Mouse (Mus musculus): ENCODE data around the gene Clk3. TPM values are rescaled to one million over a fixed set of nuclear protein-coding genes. Genes with fewer than 3 reads are reported as not detected.
A peak's percentile ranks its signal among the peaks of the same experiment; 100 is the strongest.

Gene Clk3
- 90.2 and 96.7 TPM in 2 replicates for polyA plus RNA-seq (2016; fragmentation: Nextera tagmentation; extraction: Ambion mirVana)

- ATAC-seq (ENCODE audit: low FRiP score): peak; percentile 56
- H3K27me3 ChIP-seq: peaks cover 4% of the 10 kb centered on the region; the same call in 1 of the 2 replicates
- peak within 1 kb of the TSS; percentile 78 for H3K4me3 ChIP-seq (replicated peaks)
- peak within 1 kb of the TSS; percentile 96 for H3K4me2 ChIP-seq
- peaks cover 12% of the 10 kb centered on the region for H3K36me3 ChIP-seq (replicated peaks)
- peaks cover 38% of the 10 kb centered on the region for H3K4me1 ChIP-seq
- H3K9me3 ChIP-seq: no peaks in the 10 kb centered on the region
- peak within 1 kb of the TSS; percentile 99 for H3K27ac ChIP-seq
- under 1% methylated on average over 93 of the region's 93 CpGs for WGBS
- peak within 1 kb of the TSS; percentile 93 for H3K9ac ChIP-seq
Measured at GRCm38 (mm10) chr9:57765364-57766351, at the start of gene Clk3. Gene Clk3 (minus strand): TSS chr9:57765860.

- H3K36me3 ChIP-seq (replicated peaks): no peaks in the 10 kb centered on the region
- no peaks in the 10 kb centered on the region for H3K9me3 ChIP-seq
- H3K27me3 ChIP-seq: no peaks in the 10 kb centered on the region
- H3K4me2 ChIP-seq: no peak overlapping the region
- no peak overlapping the region for H3K9ac ChIP-seq
- ATAC-seq (ENCODE audit: low FRiP score): no peak
- peaks cover 71% of the 10 kb centered on the region for H3K4me1 ChIP-seq
- H3K4me3 ChIP-seq (replicated peaks): no peak overlapping the region
- 53% methylated on average over 3 of the region's 3 CpGs for WGBS
- 0 out of 2 replicates have a peak overlapping the region, but pooled peaks have one; percentile 19 for H3K27ac ChIP-seq
Measured at GRCm38 (mm10) chr9:57814866-57815265, 49.2 kb upstream of the Clk3 start.

DNA sequence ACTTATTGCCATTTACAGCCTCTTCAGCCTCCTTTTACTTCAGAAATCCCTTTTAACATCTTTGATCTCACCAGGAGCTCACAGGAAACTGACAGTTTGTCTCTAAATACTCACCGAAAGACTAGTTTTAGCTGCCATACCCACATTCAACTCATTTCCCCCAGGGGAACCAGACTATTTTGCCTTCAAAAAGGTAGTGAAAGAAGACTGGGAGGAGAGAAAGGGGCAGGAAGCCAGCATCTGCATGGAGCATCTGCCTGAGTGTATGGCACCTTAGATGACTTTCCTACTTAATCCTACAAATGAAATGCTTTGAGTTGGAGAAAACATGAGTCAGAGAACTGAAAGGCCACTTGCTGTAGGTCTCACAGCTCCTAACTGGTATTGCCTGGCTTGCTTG is 48.4 kb upstream of the Clk3 start:
- Histone ChIP-seq H3K9ac (no peak overlapping the region), H3K4me3 (replicated peaks) (no peak overlapping the region), H3K4me2 (no peak overlapping the region), H3K9me3 (no peaks in the 10 kb centered on the region), H3K36me3 (replicated peaks) (no peaks in the 10 kb centered on the region), H3K4me1 (peaks cover 80% of the 10 kb centered on the region), H3K27ac (no peak overlapping the region), H3K27me3 (no peaks in the 10 kb centered on the region)
- ATAC-seq (ENCODE audit: low FRiP score): no peak
- 24% methylated on average over 1 of the region's 1 CpGs for WGBS

GRCm38 (mm10) chr9:57811793-57812733 is 46.4 kb upstream of the Clk3 start:
- no peaks in the 10 kb centered on the region for H3K9me3 ChIP-seq
- WGBS: 28% methylated on average over 8 of the region's 8 CpGs
- no peak overlapping the region for H3K9ac ChIP-seq
- H3K4me3 ChIP-seq (replicated peaks): no peak overlapping the region
- no peaks in the 10 kb centered on the region for H3K36me3 ChIP-seq (replicated peaks)
- H3K4me1 ChIP-seq: peaks cover 82% of the 10 kb centered on the region
- ATAC-seq (ENCODE audit: low FRiP score): peak; percentile 34
- H3K4me2 ChIP-seq: no peak overlapping the region
- H3K27me3 ChIP-seq: no peaks in the 10 kb centered on the region
- peak overlapping the region; percentile 69 for H3K27ac ChIP-seq

GRCm38 (mm10) chr9:57810691-57811090 is 45.0 kb upstream of the Clk3 start:
- Histone ChIP-seq H3K27me3 (no peaks in the 10 kb centered on the region), H3K4me2 (no peak overlapping the region), H3K9ac (no peak overlapping the region), H3K9me3 (no peaks in the 10 kb centered on the region), H3K36me3 (replicated peaks) (no peaks in the 10 kb centered on the region; the same call in 1 of the 2 replicates), H3K4me1 (peaks cover 82% of the 10 kb centered on the region), H3K27ac (0 out of 2 replicates have a peak overlapping the region, but pooled peaks have one; percentile 27), H3K4me3 (replicated peaks) (no peak overlapping the region)
- WGBS: 80% methylated on average over 3 of the region's 3 CpGs
- ATAC-seq (ENCODE audit: low FRiP score): no peak

GRCm38 (mm10) chr9:57808771-57809310 is 43.2 kb upstream of the Clk3 start:
- WGBS: 18% methylated on average over 5 of the region's 5 CpGs
- Histone ChIP-seq H3K9me3 (no peaks in the 10 kb centered on the region), H3K27me3 (no peaks in the 10 kb centered on the region), H3K27ac (peak overlapping the region; percentile 73), H3K4me1 (peaks cover 75% of the 10 kb centered on the region), H3K9ac (no peak overlapping the region), H3K4me2 (no peak overlapping the region), H3K4me3 (replicated peaks) (no peak overlapping the region), H3K36me3 (replicated peaks) (no peaks in the 10 kb centered on the region; the same call in 1 of the 2 replicates)
- peak; percentile 24; the same call in 1 of the 2 replicates for ATAC-seq (ENCODE audit: low FRiP score)

- H3K4me2 ChIP-seq: no peak overlapping the region
- no peaks in the 10 kb centered on the region for H3K27me3 ChIP-seq
- peaks cover 70% of the 10 kb centered on the region for H3K4me1 ChIP-seq
- no peak overlapping the region for H3K4me3 ChIP-seq (replicated peaks)
- no peaks in the 10 kb centered on the region for H3K9me3 ChIP-seq
- no peak overlapping the region for H3K27ac ChIP-seq
- H3K36me3 ChIP-seq (replicated peaks): peaks cover under 1% of the 10 kb centered on the region; the same call in 1 of the 2 replicates
- WGBS: 73% methylated on average over 4 of the region's 4 CpGs
- no peak for ATAC-seq (ENCODE audit: low FRiP score)
- H3K9ac ChIP-seq: no peak overlapping the region
Measured at GRCm38 (mm10) chr9:57807174-57807651, 41.6 kb upstream of the Clk3 start.

DNA sequence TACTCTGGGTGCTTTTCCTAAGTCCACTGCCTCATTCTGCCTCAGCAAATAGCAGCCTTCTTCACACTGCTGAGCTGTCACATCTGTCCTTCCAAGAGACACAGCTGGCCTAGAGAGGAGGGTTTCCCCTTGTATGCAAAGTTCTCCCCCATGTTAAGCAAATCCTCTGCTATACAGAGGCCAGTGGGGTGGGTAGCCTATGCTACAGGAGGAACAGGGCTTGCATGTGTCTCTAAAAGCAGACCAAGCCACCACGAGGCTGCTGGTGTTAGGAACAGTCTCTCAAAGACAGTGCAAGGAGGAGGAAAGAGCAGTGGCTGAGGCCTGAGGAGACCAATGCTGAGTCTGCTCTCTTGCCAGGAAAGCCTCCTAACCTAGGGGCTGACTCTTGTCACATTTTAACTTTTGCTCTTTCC is 40.4 kb upstream of the Clk3 start:
- WGBS: 71% methylated on average over 1 of the region's 1 CpGs
- no peak overlapping the region for H3K27ac ChIP-seq
- H3K36me3 ChIP-seq (replicated peaks): peaks cover 9% of the 10 kb centered on the region
- ATAC-seq (ENCODE audit: low FRiP score): no peak
- H3K9ac ChIP-seq: no peak overlapping the region
- peaks cover 58% of the 10 kb centered on the region for H3K4me1 ChIP-seq
- H3K27me3 ChIP-seq: no peaks in the 10 kb centered on the region
- H3K4me3 ChIP-seq (replicated peaks): no peak overlapping the region
- no peak overlapping the region for H3K4me2 ChIP-seq
- no peaks in the 10 kb centered on the region for H3K9me3 ChIP-seq

- no peak for ATAC-seq (ENCODE audit: low FRiP score)
- no peak overlapping the region for H3K4me3 ChIP-seq (replicated peaks)
- H3K9me3 ChIP-seq: no peaks in the 10 kb centered on the region
- peaks cover 12% of the 10 kb centered on the region for H3K36me3 ChIP-seq (replicated peaks)
- no peaks in the 10 kb centered on the region for H3K27me3 ChIP-seq
- H3K9ac ChIP-seq: no peak overlapping the region
- 84% methylated on average over 10 of the region's 10 CpGs for WGBS
- H3K4me2 ChIP-seq: no peak overlapping the region
- peaks cover 50% of the 10 kb centered on the region for H3K4me1 ChIP-seq
- no peak overlapping the region for H3K27ac ChIP-seq
Measured at GRCm38 (mm10) chr9:57805087-57805737, 39.6 kb upstream of the Clk3 start.

GRCm38 (mm10) chr9:57803839-57804238 is 38.2 kb upstream of the Clk3 start:
- Histone ChIP-seq H3K4me1 (peaks cover 45% of the 10 kb centered on the region), H3K27me3 (no peaks in the 10 kb centered on the region; the same call in 1 of the 2 replicates), H3K4me3 (replicated peaks) (no peak overlapping the region), H3K9ac (no peak overlapping the region), H3K27ac (no peak overlapping the region), H3K4me2 (no peak overlapping the region), H3K9me3 (no peaks in the 10 kb centered on the region), H3K36me3 (replicated peaks) (peaks cover 17% of the 10 kb centered on the region)
- 32% methylated on average over 4 of the region's 4 CpGs for WGBS
- no peak for ATAC-seq (ENCODE audit: low FRiP score)

GRCm38 (mm10) chr9:57803047-57803446 is 37.4 kb upstream of the Clk3 start:
- H3K9me3 ChIP-seq: no peaks in the 10 kb centered on the region
- H3K36me3 ChIP-seq (replicated peaks): peaks cover 18% of the 10 kb centered on the region
- peak overlapping the region; percentile 9; the same call in 1 of the 2 replicates for H3K27ac ChIP-seq

More at GRCm38 (mm10) chr9:57803047-57803446, 37.4 kb upstream of the Clk3 start:
- Histone ChIP-seq H3K4me3 (replicated peaks) (no peak overlapping the region), H3K9ac (no peak overlapping the region), H3K4me1 (peaks cover 45% of the 10 kb centered on the region), H3K4me2 (no peak overlapping the region), H3K27me3 (no peaks in the 10 kb centered on the region; the same call in 1 of the 2 replicates)
- ATAC-seq (ENCODE audit: low FRiP score): no peak
- WGBS: 19% methylated on average over 3 of the region's 3 CpGs
